Mouse (Mus musculus): ENCODE data around the gene Anks3. TPM values are rescaled to one million over a fixed set of nuclear protein-coding genes. Genes with fewer than 3 reads are reported as not detected.

Anks3 gene
- polyA plus RNA-seq (2017; shearing (Covaris generic)): 55.1 TPM

GRCm38 (mm10) chr16:4963797-4964709 lies at the start of gene Anks3:
Gene Anks3, minus strand, starts transcription at chr16:4964205.

DNA sequence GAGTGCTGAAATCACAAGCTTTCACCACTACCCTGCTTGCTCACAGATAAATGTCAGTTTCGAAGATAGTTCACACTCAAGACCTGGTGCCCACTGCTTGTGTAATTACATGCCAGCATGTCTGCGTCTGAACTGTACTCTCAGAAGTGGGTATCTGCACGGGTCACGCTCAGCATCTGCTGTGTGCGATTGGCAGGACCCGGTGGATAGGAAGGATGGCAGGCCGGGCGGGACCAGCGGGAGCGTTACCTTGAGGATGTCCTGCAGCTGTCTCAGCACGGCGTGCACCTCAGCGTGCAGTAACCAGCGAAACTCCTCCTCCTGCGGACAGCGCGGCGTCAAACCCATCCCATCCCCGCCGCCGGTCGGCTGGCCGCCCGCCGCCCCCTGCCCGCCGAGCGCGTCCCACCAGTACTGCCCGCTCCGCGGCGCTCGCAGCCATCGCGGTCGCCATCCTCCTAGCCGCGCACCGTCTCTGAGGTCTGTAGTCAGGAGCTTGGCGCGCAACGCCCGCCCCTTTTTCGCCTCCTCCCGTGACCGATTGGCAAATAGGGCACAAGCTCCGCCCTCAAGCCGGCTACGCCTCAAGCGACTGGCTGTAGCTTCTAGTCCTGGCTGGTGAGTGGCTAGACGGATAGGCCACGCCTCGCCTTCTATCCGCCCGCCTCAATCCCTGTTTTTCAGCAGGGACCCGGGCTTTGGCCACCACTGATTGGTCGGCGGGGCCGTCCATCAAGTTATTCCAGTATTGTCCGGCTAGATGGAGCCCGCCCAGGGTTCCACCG lies 49.2 kb upstream of the Anks3 start, which contains the start of gene Rogdi:
Gene Rogdi, minus strand, starts transcription at position 500 of the 785 bp plus-strand sequence.

DNA sequence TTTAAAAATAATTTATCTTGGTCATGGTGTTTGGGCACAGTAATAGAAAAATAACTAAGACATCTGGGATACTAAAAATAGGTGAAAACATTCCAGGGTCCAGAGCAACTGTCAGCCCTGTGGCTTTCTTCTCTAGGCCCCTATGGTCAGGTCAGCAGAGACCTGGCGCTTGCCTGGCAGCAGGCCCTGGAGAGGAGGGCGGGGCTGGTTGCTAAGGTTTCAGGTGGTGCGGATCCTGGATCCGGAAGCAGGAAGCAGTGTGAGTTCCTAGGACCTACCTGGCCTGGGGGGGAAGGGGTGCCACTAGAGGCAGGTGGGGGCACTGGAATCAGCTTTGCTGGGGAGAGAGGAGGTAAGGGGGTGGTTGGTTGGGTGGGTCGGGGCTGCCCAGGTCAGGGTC lies 43.1 kb upstream of the Anks3 start, which contains the start of gene Smim22:
Gene Smim22, plus strand, starts transcription at position 222 of the 400 bp plus-strand sequence.

DNA sequence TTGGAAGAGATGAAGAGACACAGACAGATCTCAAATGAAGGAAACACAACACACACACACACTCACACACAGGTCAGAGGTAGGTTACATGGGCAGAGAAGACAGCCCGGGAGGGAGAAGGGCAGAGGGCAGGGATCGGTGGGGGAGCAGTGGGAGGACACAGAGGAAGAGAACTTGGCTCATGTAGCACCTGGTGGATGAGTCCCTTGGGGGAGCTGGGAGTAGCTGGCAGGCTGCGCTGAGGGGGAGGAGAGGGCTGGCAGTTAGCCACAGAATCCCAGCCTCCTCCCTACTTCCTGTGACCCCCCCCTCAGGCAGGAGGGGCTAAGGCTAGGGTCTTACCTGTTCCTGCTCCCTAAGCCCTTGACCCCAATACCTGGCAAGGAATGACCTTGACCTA lies 33.5 kb upstream of the Anks3 start, which contains the start of gene Sept12:
Gene Sept12, minus strand, starts transcription at position 300 of the 400 bp plus-strand sequence.

GRCm38 (mm10) chr16:4938461-4938860 lies 25.5 kb downstream of the Anks3 start, which contains the start of gene Nudt16l1:
Gene Nudt16l1, plus strand, starts transcription at chr16:4938761.

Other genes with a start within 250 kb of the Anks3 start
- gene Nmral1, start 244.8 kb downstream of the Anks3 start, polyA plus RNA-seq (2017; shearing (Covaris generic)): 2.7 TPM
- gene Hmox2, start 237.8 kb downstream of the Anks3 start, polyA plus RNA-seq (2017; shearing (Covaris generic)): 47.4 TPM
- 73.7 TPM for gene Cdip1, start 173.9 kb downstream of the Anks3 start, polyA plus RNA-seq (2017; shearing (Covaris generic))
- gene 4930562C15Rik, start 128.8 kb downstream of the Anks3 start, polyA plus RNA-seq (2017; shearing (Covaris generic)): 0.31 TPM
- 119 TPM for gene Ubald1, start 83.9 kb downstream of the Anks3 start, polyA plus RNA-seq (2017; shearing (Covaris generic))
- gene Mgrn1, start 78.0 kb downstream of the Anks3 start, polyA plus RNA-seq (2017; shearing (Covaris generic)): 61.7 TPM
- gene Nudt16l1, start 25.4 kb downstream of the Anks3 start, polyA plus RNA-seq (2017; shearing (Covaris generic)): 57.5 TPM
- gene Sept12, start 33.6 kb upstream of the Anks3 start, polyA plus RNA-seq (2017; shearing (Covaris generic)): not detected
- not detected for gene Smim22, start 43.1 kb upstream of the Anks3 start, polyA plus RNA-seq (2017; shearing (Covaris generic))
- gene Rogdi, start 49.3 kb upstream of the Anks3 start, polyA plus RNA-seq (2017; shearing (Covaris generic)): 15.3 TPM
- gene Glyr1, start 85.7 kb upstream of the Anks3 start, polyA plus RNA-seq (2017; shearing (Covaris generic)): 122 TPM
- 78.4 TPM for gene Ubn1, start 85.9 kb upstream of the Anks3 start, polyA plus RNA-seq (2017; shearing (Covaris generic))
- 0.15 TPM for gene Ppl, start 168.2 kb upstream of the Anks3 start, polyA plus RNA-seq (2017; shearing (Covaris generic))
- not detected for gene Sec14l5, start 182.9 kb upstream of the Anks3 start, polyA plus RNA-seq (2017; shearing (Covaris generic))
- gene Nagpa, start 239.8 kb upstream of the Anks3 start, polyA plus RNA-seq (2017; shearing (Covaris generic)): 26.1 TPM

Measured in effector memory CD4-positive, alpha-beta T cell, adult 5 months (primary cell).